Mouse (Mus musculus): ENCODE measurements around the gene Hmgn1.
A peak's percentile ranks its signal among the peaks of the same experiment; 100 is the strongest.
"Not testable (repeated sequence)": the region's sequence is repeated elsewhere in the genome, so short reads cannot be mapped to it uniquely, and the experiment has no call there.

The Hmgn1 gene

GRCm38 (mm10) chr16:96127657-96128344 lies at the start of gene Hmgn1:
Gene Hmgn1, minus strand, starts transcription at chr16:96127729.
- peak; percentile 99 for DNase-seq (ENCODE audit: low read depth, low spot score)

DNA sequence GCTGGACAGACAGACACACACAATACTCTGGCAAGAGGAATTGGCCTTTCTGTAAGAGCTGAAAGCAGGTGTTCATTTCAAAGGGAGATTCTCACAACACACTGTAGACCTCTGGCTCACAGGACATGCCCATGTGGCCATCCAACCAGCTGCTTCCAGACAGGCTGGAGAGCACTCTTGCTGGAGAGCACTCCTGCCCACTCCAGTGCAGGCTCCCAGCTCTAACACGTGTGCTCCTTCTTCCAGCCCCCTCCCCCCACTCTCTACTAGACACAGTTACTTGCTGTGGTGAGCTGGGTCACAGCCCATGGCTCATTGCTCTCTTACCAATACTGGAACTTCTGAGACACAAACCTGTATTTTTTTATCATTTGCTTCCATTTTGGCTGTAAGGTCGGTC lies 47.9 kb upstream of the Hmgn1 start:
- DNase-seq (ENCODE audit: low read depth, low spot score) = no peak

- DNase-seq (ENCODE audit: low read depth, low spot score) = no peak
Measured at GRCm38 (mm10) chr16:96173648-96174047, 46.1 kb upstream of the Hmgn1 start.

DNA sequence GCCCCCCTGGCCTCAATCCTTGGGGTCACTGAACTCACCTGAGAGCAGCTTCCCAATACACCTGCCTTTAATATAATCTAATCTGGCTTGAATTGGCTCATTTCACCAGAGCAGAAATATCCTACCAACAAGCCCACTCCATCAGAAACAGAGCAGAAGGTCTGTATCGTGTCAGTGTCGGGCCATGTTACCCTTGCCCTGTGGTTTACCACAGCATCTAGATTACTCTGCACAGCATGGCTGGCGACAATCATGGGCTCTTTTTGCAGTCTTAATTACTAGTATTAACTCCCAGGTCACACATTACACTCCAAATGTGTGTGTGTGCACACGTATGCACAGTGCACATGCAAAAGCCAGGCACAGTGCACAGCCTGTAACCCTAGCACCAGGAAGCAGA lies 41.3 kb upstream of the Hmgn1 start:
- DNase-seq (ENCODE audit: low read depth, low spot score) = no peak

GRCm38 (mm10) chr16:96165723-96166264 lies 38.3 kb upstream of the Hmgn1 start:
- DNase-seq (ENCODE audit: low read depth, low spot score) = no peak

DNA sequence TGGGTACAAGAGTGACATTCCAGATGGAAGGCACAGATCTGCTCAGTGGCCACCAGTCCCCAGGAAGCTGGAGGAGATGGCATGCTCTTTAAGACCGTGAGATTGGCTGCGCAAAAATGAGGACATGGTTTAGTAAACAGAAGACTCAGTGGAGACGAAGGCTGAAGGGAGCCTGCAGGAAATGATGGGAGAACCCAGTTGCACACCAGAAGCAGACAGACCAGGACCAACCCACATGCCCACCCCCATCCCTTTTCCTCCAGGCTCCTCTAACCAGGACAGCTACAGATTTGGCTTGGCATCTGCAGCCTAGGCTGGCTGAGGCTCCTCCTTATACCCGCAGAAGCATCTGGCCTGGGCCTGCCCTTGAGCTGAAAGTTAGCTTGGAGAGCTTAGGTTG lies 33.8 kb upstream of the Hmgn1 start:
- no peak for DNase-seq (ENCODE audit: low read depth, low spot score)

DNA sequence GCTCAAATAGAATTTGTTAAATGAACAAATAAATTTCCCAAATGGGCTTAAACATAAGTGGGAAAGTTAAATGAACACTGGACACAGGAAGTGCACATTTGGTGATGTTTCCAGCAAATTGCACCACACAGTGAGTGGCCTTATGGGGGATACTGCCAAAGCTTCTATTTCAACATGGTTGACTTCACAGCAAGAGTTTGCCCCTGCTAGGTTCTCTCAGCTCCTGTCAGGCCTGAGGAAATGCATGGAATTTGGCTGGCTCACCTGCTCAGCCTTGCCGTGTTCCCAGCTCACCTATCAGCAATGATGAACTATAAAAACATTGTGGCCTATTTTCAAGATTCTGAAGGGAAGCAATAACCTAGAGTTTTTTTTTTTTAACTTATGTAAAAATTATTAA lies 33.4 kb upstream of the Hmgn1 start:
- no peak for DNase-seq (ENCODE audit: low read depth, low spot score)

DNA sequence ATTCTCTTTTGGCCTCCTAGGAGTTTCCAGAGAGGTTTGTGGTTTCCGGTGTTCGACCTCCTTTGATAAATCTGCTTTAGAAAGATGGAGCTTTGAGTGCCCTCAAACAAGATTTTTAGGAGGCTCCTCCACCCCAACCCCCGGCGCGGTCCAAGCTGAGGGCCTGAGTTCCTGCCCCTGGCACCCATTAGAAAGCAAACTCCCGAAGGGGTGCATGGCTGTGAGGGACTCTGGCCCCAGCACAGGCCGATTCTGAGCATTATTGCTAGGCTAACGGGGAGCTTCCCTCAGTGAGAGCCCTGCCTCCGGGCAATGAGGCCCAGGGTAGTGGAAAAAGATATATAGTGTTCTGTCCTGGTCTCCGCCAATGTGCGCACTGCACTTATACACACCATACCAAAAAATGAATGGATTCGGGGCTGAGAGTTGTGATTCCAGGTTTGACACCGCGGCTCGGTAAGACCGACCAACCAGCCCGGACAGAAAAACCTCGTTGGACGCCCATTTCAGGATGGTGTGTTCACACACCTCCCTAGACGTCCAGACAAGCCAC lies 32.3 kb upstream of the Hmgn1 start:
- DNase-seq (ENCODE audit: low read depth, low spot score) = no peak

DNA sequence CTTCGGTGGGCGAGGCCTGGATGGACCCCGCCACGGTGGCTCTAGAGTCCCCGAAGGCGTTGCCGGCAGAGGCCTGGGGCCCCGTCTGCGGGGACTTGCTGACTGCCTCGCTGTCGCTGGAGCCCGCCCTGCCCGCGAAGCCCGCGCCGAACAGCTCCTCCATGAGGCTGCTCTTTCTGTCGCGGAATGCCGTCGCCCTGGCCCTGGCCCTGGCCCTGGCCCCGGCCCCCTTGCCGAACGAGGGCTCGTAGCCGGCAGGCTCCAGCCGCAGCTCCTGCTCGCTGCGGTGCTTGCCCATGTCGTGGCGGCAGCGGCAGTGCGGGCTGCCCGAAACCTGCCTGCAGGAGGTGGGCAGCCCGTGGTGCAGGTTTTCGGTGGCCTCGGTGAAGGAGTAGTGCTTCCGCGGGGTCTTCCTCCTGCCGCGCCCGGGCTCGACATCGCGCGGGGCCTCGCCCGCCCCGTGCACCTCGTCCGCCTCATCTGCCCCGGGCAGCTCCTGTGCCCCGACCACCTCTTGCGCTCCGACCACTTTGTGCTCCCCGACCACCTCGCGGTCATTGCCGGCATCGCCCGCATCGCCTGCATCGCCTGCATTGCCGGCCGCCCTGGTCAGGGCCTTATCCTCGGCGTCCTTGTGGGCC lies 31.7 kb upstream of the Hmgn1 start:
- DNase-seq (ENCODE audit: low read depth, low spot score) = peak; percentile 78

DNA sequence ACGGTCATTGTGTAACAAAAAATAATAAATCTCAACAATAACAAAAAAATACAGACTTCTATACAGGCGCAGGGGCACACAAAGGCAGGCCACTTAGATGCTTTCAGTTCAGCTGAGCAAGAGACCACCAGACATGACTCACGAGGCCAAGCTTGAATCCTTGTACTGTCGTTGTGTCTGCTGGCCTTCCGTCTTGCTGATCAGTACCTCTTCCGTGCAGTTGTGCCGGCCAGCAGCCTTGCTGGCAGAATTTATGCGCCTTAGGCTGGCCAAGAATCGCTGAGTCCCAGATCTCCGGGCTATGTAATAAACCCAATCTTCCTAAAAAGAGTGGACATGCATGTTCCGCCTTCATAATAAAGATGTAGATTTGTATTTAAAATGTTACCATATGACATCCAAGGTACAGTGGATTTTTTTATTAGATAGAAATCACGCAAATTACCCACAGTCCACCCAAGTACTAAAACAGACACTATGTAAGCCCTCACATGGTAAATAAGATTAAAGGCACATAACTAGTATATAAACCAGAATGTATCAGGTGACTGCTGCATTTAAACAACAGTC lies 31.1 kb upstream of the Hmgn1 start:
- no peak for DNase-seq (ENCODE audit: low read depth, low spot score)

DNA sequence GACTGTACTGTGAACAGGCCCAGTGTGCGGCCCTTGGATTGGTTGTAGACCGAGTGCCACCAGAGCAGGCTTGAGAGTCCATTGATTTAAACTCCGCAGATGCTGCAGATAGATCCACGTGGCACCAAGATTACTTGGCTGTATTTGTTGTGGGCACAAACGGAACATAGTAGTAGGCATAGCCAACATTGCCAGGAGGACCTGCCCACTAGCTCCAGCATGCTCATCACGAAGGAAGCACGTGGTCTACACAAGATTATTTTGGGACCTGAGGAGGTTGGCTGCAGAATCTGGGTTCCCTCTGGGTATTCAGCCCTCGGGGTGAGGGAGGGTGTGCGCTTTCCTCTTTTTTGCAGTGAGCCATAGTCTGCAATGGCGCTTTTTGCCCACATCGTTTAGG lies 29.6 kb upstream of the Hmgn1 start:
- DNase-seq (ENCODE audit: low read depth, low spot score) = no peak

GRCm38 (mm10) chr16:96156019-96156418 lies 28.5 kb upstream of the Hmgn1 start:
- DNase-seq (ENCODE audit: low read depth, low spot score) = no peak

DNA sequence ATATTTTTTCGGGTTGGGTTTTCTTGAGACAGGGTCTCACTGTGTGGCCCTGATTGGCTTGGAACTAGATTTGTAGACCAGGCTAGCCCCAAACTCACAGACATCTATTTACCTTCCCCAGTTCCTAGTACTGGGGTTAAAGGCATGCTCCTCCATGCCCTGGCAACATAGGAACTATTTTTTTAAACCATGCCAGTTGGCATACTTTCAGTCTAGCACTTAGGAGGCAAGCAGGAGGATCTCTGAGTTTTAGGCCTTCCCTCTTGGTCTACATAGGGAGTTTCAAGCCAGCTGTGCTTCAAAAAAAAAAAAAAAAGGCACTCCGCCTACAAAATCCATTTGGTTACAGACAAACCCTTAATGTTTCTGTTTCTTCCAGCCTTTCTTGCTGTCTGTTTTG lies 26.9 kb upstream of the Hmgn1 start:
- no peak for DNase-seq (ENCODE audit: low read depth, low spot score)

GRCm38 (mm10) chr16:96151551-96151950 lies 24.0 kb upstream of the Hmgn1 start:
- peak; percentile 73 for DNase-seq (ENCODE audit: low read depth, low spot score)

DNA sequence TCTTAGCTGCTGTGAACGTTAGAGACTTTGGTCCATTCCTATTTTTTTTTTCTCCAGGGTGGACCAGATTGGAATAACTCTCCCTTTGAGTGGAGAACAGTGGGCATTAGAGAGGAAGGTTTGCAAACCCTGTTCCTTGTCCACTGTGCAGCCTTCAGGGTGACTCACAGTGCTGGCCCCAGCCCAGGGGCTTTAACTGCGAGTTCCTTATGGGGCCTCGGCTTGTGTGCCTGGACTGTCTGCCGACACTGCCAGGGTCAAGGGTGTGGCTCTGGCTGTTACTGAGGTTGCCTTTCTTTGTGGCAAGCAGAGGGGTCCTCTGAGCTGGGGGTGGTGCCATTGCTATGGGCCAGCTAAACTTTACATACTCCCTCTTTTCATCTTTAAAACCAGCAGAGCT lies 23.5 kb upstream of the Hmgn1 start:
- DNase-seq (ENCODE audit: low read depth, low spot score) = no peak

DNA sequence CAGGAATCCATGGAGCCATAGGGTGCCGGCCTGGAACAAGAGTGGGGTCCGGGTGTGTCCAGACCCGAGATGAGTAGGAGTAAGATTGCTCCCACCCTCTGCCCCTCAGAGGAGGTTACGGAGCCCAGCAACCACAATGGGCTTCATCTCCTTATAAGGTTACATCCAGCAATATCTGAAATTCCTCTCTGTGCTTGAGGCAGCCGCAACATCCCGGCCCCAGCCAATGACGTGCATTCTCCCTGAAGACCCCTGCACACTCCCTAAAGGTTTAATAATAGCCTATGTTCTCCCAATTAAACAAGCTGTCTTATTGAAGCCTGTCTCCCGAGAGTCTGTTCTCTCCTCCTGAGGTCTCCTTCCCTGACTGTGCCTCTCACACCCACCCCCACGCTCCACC lies 21.8 kb upstream of the Hmgn1 start:
- DNase-seq (ENCODE audit: low read depth, low spot score) = no peak

- no peak for DNase-seq (ENCODE audit: low read depth, low spot score)
Measured at GRCm38 (mm10) chr16:96148834-96149233, 21.3 kb upstream of the Hmgn1 start.

GRCm38 (mm10) chr16:96145814-96146213 lies 18.3 kb upstream of the Hmgn1 start:
- DNase-seq (ENCODE audit: low read depth, low spot score) = no peak

GRCm38 (mm10) chr16:96145110-96145800 lies 17.7 kb upstream of the Hmgn1 start, which contains the start of gene Wrb:
Gene Wrb, plus strand, starts transcription at chr16:96145407.
- peak; percentile 100 for DNase-seq (ENCODE audit: low read depth, low spot score)

- DNase-seq (ENCODE audit: low read depth, low spot score) = not testable (repeated sequence)
Measured at GRCm38 (mm10) chr16:96144748-96145109, 17.2 kb upstream of the Hmgn1 start.

DNA sequence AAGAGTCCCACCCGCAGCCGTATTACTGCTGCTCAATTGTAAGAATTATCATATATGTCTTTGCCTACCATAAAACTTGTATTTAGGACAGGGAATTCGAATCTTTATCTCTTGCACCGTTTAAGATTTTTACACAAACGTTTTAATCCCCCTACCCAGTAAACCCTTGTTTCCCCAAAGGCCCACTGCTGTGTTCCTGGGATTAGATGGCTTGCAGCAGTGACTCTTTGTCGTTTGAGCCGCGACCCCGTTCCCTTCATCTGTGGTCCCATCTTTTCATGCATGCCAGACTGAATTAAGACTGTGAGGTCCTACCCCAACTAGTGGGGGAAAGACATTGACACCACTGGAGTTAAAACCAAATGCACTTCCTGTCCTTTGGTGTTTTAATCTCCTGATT lies 937 bp upstream of the Hmgn1 start:
- peak; percentile 50 for DNase-seq (ENCODE audit: low read depth, low spot score)

GRCm38 (mm10) chr16:96127288-96127656 lies 257 bp downstream of the Hmgn1 start:
- DNase-seq (ENCODE audit: low read depth, low spot score) = no peak

Measured in mesoderm, embryonic 11.5 days (tissue).